Mouse (Mus musculus): ENCODE data around the gene Dph6.
"Not testable (repeated sequence)": the region's sequence is repeated elsewhere in the genome, so short reads cannot be mapped to it uniquely, and the experiment has no call there.

Dph6 gene
- long read RNA-seq, experiment 1, transcript Dph6-203 (9 exons, 2,734 nt) = major isoform, 5 of 10 reads
- long read RNA-seq, experiment 1, partial matches to known transcripts = 1 of 10 reads
- long read RNA-seq, experiment 1, other reads (novel, unspliced or antisense) = 4 of 10 reads
- long read RNA-seq, experiment 2, partial matches to known transcripts = 0 of 7 reads
- long read RNA-seq, experiment 2, other reads (novel, unspliced or antisense) = 1 of 7 reads

GRCm38 (mm10) chr2:114654365-114655239, at the start of gene Dph6:
Gene Dph6 (minus strand): TSS chr2:114654964.
- intact Hi-C loops (cut with DNase I) = loop anchor here (10.0 kb wide), 1 partner anchor 210 kb away; no protein-coding TSS in a partner anchor

DNA sequence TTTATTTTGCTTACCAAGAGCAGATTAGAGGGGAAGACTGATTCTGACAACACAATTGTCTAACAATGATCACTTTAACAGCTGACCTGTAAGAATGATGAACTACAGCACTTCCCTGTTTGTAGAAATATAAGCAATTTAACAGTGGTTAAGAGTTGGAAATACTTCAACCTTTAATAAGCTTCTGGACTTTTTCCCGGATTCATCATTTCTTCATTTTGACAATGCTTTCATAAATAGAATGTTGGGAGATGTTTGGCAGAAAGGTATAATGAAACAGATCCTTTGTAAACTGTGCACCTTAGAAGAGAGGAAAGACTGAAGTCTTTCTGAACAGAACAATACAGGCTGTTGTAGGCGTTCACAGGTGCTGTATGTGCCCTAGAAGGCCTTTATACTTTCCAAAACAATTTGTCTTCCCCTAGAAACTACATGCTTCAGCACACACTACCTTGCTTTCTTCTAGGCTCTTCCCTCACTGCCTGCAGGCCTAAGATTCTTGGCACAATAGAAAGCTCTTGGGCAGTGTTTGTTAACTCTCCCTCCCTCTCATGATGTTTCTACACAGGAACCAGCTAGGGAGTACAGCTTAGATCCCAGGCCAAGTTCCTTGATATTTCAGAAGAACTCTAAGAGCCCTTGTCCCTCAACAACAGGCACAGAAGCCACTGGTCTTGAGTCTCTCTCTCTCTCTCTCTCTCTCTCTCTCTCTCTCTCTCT, 46.4 kb upstream of the Dph6 start:
- intact Hi-C loops (cut with DNase I) = no loop called here

DNA sequence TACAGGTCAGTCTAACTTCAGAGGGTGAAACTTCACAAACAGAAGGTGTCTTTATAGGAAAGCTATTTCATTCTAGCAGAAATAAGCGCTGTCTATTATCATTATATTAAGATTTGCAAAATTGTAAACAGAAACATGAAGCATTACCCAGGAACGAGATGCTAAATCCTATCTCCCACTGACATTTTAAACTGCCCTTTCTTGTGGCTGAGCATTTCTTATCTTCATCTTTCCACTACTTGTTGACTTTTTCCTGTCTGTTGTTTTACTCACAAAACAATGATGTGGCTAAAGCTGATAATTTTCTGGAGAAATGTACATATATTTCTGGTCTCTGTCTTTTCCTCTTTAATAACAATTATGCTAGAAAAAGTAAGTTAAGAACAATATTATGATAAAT, 36.8 kb upstream of the Dph6 start:
- intact Hi-C loops (cut with DNase I) = no loop called here

DNA sequence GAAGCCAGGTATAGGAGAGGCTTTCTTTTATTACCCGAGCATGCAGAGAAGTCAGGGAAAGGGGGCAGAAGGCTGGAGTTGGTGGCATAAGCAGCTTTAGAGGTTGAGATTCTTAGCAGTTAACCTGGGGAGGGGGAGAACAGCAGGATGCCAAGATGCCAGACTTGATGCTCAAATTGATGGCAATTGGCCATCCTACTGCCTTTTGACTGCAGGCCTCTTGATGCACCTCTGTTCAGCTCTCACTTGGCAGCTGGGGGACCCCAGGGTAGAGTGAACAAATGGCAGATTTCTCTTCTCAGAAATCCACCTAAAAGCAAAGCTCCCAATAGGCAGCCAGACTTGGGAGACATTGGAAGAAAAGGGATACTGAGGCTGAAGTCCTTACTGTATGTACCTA, 32.7 kb upstream of the Dph6 start:
- intact Hi-C loops (cut with DNase I) = no loop called here

DNA sequence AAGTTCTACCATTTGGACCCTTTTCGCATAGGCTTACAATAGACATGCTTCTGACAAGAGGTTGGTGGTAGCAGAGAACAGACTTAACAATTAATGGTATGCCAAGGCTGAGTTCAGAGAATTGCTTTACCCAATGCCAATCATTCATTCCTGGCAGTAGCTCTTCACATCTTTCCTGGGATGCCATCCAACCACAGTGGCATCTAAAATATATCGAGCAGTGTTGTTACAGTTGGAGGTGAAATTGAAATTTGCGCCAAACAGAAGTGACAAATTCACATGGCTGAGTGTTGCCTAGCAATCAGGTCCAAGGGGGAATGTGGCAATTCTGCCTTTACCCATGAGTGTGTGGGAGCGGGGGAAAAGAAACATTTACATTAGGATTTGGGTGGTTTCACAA, 32.3 kb upstream of the Dph6 start:
- intact Hi-C loops (cut with DNase I) = no loop called here

DNA sequence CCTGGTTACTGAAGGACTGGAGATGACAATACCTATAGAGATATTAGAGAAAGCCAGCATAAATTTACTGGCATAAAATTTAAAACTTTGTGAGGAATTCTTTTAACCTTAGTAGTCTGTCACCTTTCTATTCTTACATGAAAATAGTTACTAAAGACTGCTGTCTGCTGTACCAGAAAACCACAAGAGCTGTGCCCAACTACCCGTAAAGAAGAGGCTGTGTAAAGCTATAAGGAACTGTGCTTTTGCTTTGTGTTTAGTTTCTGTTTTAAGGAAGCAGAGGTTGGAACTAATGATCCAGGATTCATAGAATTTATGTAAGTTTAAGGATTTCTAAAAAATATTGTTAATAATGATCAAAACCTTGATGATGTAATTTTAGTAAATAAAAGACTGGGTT, 19.1 kb upstream of the Dph6 start:
- intact Hi-C loops (cut with DNase I) = no loop called here

DNA sequence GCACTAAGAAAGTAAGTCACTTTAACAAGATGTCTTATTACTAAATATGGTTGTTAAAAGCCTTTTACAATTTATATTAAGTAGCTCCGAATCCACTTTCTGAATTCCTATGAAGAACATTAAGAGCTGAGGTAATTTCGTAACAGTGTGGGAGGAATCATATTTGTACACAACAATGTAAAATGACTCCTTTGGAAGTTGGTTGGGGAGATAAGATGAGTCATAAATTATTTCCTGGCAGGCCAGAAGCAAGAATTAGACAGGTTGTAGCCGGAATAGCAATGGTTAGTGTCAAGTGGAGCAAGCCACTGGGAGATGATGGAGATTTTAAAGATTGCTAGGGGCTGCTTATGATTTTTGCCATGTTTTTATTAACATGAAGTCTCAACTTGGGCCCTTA, 16.2 kb upstream of the Dph6 start:
- intact Hi-C loops (cut with DNase I) = no loop called here

DNA sequence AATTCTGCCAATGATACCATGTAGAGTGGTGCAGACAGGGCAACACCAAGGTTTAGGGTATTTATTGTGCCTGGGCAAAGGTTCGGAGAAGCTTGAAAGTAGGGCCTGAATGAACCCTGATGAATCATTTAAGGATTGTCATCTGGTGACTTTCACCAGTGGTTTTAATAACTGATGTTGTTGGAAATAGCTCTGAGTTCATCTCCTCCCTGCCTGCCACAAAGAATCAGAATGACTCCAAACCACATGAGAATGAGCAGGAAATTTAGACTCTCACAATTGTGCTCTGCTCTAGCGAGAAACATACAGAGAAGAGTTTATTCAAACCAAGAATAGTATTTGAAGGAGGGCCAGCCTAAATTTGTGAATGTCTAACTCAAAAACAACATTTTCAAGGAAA, 4.2 kb upstream of the Dph6 start:
- intact Hi-C loops (cut with DNase I) = loop anchor here (10.0 kb wide), 1 partner anchor 214 kb away; no protein-coding TSS in a partner anchor

DNA sequence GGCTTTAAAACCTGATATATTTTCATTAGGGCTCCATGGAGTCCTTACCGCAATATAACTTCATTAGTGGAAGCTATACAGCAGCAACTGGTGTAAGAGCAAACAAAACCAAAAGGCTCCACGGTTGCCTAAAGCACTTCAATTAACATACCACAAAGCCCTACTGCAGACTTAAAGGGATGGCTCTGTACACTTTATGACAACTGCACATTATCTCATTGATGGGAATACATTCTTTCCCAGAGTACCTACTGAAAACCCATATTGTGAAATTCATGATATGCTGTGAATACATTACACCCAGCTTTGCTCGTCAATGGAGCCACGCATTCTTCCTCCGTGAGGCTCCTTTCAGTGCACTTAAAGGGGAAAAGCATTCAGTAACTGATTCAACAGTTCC, 8.5 kb downstream of the Dph6 start:
- intact Hi-C loops (cut with DNase I) = no loop called here

DNA sequence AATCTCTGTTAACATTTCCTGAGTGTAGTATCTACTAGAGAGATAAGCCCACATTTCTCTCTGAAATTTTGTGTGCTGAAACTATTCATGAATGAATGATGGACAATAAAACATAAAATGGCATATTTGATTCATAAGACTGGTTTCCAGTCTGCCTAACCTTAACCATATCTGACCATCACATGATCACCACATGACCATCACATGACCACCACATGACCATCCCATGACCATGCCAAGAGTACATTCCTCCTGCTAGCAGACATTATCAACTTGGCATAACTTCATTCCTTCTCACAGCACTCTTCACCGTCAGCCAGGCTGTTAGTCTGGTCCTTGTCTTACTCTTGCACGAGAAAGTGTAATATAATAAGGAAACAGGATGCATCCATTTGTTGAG, 10.9 kb downstream of the Dph6 start:
- intact Hi-C loops (cut with DNase I) = no loop called here

DNA sequence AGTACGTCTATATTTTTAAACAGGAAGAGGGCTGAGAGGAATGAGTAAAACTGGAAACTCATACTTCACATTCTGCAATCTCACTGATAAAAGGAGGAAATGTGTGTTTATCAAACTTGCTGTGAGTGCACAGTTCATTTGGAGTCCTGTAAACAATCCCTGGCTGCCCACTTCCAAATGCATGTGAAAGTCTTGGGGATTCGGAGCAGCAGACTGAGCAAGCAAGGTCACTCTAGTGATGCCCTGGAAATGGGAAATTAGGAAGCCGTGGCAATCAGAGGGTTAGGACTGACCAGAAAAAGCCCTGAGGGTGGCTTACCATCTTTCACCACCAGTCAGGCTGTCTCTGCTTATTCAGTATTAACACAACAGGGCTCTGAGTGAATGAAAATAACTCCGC, 30.1 kb downstream of the Dph6 start:
- intact Hi-C loops (cut with DNase I) = no loop called here

GRCm38 (mm10) chr2:114622550-114622939, 32.2 kb downstream of the Dph6 start:
- intact Hi-C loops (cut with DNase I) = no loop called here

GRCm38 (mm10) chr2:114621781-114622549, 32.8 kb downstream of the Dph6 start:
- intact Hi-C loops (cut with DNase I) = no loop called here

- intact Hi-C loops (cut with DNase I) = loop anchor here (10.0 kb wide), 1 partner anchor 167 kb away; no protein-coding TSS in a partner anchor
Measured at GRCm38 (mm10) chr2:114611576-114611975, 43.2 kb downstream of the Dph6 start.

GRCm38 (mm10) chr2:114610110-114610509, 44.7 kb downstream of the Dph6 start:
- intact Hi-C loops (cut with DNase I) = loop anchor here (10.0 kb wide), 1 partner anchor 165 kb away; no protein-coding TSS in a partner anchor

DNA sequence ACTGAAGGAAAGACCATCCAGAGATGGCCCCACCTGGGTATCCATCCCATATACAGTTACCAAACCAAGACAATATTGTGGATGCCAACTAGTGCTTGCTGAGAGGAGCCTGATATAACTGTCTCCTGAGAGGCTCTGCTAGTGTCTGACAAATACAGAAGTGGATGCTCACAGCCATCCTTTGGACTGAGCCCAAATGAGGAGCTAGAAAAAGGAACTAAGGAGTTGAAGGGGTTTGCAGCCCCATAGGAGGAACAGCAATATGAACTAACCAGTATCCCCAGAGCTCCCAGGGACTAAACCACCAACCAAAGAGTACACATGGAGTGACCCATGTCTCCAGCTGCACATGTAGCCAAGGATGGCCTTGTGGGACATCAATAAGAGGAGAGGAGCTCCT, 49.6 kb downstream of the Dph6 start:
- intact Hi-C loops (cut with DNase I) = not testable (repeated sequence)

- intact Hi-C loops (cut with DNase I) = no loop called here
Measured at GRCm38 (mm10) chr2:114601174-114601573, 53.6 kb downstream of the Dph6 start.

DNA sequence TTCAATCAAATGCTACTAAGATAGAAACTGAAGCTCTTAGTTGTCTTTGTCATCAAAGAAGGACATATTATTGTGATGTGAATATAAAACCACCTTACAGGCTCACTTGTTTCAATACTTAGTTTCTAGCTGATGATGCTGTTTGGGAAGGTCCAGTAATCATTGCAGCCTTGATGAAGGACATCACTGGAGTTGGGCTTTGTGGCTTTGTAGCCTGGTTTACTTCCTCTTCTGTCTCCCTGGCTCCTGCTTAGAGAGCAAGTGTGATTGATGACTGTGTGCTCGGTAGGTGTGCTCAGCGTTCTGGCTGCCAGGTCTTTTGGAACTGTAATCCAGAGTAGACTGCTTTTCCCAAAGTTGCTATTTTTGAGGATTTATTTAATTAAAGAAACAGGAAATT, 55.0 kb downstream of the Dph6 start:
- intact Hi-C loops (cut with DNase I) = no loop called here

DNA sequence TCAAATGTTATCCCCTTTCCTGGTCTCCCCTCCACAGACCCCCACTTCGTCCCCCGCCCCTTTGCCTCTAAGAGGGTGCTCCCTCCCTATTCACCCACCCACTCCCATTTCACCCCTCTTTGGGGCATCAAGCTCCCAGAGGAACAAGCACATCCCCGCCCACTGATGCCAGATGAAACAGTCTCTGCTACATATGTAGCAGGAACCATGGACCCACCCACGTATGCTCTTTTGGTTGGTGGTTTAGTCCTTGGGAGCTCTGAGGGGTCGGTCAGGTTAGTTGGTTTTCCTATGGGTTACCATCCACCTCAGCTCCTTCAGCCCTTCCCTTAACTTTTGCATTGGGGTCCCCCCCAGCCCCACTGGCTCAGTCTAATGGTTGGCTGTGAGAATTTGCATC, 61.4 kb downstream of the Dph6 start:
- intact Hi-C loops (cut with DNase I) = no loop called here

DNA sequence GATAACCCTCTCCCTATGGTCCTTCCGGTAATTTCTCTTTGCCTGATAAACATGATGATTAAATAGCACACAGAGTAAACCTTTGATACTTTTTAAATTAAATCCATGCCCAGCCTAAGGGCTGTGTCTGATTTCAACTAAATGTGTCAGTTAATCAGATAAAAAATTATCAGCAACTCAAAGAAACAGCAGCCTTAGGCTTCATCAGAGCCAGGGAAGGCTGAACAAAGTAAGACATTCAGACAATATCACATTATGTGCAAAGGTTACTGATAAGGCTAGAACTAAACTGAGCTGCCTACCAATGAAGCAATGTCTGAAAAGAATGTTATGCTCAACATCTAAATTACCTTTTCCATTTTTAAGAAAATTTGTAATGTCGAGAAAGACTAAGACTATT, 74.0 kb downstream of the Dph6 start:
- intact Hi-C loops (cut with DNase I) = no loop called here

DNA sequence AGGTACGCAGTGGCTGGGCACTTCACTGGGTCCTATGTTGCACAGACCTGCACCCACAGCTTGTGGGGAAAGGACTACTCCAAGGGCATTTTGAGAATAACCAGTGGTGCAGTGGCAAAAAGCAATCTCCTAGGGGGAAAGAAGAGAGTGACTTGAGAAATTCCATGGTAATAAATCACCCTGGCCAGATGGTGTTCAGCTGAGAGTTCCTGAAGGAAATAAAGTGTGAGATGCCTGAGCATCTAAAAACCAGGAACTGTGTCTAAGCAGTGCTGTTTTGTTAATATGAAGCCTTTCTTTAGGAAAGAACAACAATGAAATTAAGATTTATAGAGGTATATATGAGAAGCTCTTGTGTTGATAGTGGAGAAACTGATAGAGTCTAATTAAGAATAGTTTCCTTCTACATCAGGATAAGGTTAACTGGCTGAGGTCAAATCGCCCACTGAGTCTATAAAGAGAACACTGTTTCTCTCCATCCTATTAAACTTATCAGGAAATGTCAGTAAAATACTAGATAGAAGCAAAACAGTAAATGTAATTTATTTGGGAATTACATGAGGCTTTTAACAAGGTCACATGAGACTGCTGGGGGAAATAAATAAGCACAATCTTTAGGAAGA, 111.7 kb downstream of the Dph6 start:
- intact Hi-C loops (cut with DNase I) = no loop called here
